ENCODE assay signal across 8 mouse cellular contexts in the genomic region with DNA sequence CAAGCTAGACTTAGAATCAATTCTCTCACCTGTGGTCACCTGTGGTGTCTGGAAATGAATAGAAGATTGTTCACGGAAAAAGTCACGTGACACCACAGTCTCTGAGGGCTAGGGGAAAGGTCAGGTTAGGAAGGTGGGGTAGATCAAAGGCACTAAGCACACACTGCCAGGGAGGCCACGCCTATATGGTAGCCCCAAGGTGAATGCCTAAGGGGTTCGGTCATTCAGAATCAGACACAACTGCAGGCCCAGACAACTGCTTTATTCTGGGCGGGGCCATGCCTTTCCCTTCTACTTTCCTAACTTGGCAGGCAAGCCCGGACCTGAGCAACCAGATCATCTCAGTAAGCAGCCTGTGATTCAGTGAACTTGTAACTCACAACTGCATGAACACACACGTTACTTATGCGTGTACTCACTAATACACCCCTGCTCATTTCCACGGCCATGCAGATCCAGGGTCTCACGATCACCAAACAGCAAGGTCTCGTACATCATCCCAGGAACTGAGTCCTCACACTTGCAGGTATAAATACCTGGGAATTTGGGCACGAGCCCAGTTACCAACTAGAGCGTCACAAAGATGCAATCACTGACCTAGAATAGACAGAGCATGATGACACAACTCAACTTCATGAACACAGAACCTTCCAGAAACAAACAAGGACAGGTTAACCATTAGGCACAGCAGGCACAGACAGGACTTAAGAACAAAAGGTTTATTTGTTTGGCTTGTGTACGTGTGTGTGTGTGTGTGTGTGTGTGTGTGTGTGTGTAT. TPM values are rescaled to one million over a fixed set of nuclear protein-coding genes. Genes with fewer than 3 reads are reported as not detected.
A peak's percentile ranks its signal among the peaks of the same experiment; 100 is the strongest.
DNase-seq lines count a peak whose midpoint lies in the region; ATAC-seq and TF ChIP-seq lines count a peak whose summit lies in the region.

No protein-coding gene starts in this region.

- H3K4me2 ChIP-seq in hindbrain, postnatal 0 days (ENCODE audit: low read depth, low read length): no peak overlapping the region
- no peak overlapping the region; the same call in 1 of the 2 replicates for H3K4me2 ChIP-seq in hindbrain, embryonic 16.5 days (ENCODE audit: low read length)
- H3K4me2 ChIP-seq in embryonic facial prominence, embryonic 13.5 days: peak overlapping the region; percentile 64

- no peaks in the 10 kb centered on the region for H3K9me3 ChIP-seq in hindbrain, postnatal 0 days (ENCODE audit: low read length)
- H3K9me3 ChIP-seq in hindbrain, embryonic 16.5 days (ENCODE audit: control insufficient read depth, low read length): no peaks in the 10 kb centered on the region
- no peaks in the 10 kb centered on the region for H3K9me3 ChIP-seq in ES-E14 (ENCODE audit: control insufficient read depth, insufficient read depth, low read depth, low read length)
- H3K9me3 ChIP-seq in embryonic facial prominence, embryonic 13.5 days: no peaks in the 10 kb centered on the region

- no peaks in the 10 kb centered on the region for H3K27me3 ChIP-seq in hindbrain, postnatal 0 days (ENCODE audit: insufficient read depth, low read length)
- no peaks in the 10 kb centered on the region for H3K27me3 ChIP-seq in hindbrain, embryonic 16.5 days (replicated peaks; ENCODE audit: control insufficient read depth, insufficient read depth, low read length)
- H3K27me3 ChIP-seq in embryonic facial prominence, embryonic 13.5 days: no peaks in the 10 kb centered on the region

- in situ Hi-C loops in ES-E14 (cut with MboI; ENCODE audit: low sequenced_read_pairs in 2 of 2, unreplicated experiment in 2 of 2): no loop called here

- no peak overlapping the region for H3K4me3 ChIP-seq in hindbrain, postnatal 0 days (ENCODE audit: low read length)
- H3K4me3 ChIP-seq in hindbrain, embryonic 16.5 days (ENCODE audit: low read length): no peak overlapping the region
- no peak overlapping the region for H3K4me3 ChIP-seq in ES-E14 (ENCODE audit: insufficient read depth in 1 of 2, low read depth in 1 of 2, low read length in 2 of 2, poor library complexity in 1 of 2, severe bottlenecking in 1 of 2)
- no peak overlapping the region for H3K4me3 ChIP-seq in embryonic facial prominence, embryonic 13.5 days

- no peak for ATAC-seq in hindbrain, postnatal 0 days
- ATAC-seq in hindbrain, embryonic 16.5 days: no peak
- ATAC-seq in embryonic facial prominence, embryonic 13.5 days (ENCODE audit: insufficient number of reproducible peaks, insufficient read depth, low FRiP score, low TSS enrichment, low read depth): no peak
- ATAC-seq in activated CD4-positive, CD25-positive, alpha-beta regulatory T cell, adult 4 months: no peak

- no peak for DNase-seq in hindbrain, postnatal 0 days (ENCODE audit: low spot score)
- DNase-seq in ES-E14 (ENCODE audit: low read depth, low spot score): peak; percentile 92
- DNase-seq in liver: peak; percentile 12
- DNase-seq in adrenal gland, postnatal 4 days (ENCODE audit: low spot score in 2 of 2): no peak
- no peak for DNase-seq in cerebellum, postnatal 4 days (ENCODE audit: low spot score in 2 of 2)

- peaks cover 21% of the 10 kb centered on the region; the same call in 1 of the 2 replicates for H3K36me3 ChIP-seq in hindbrain, postnatal 0 days (ENCODE audit: insufficient read depth, low read length)
- peaks cover 17% of the 10 kb centered on the region for H3K36me3 ChIP-seq in hindbrain, embryonic 16.5 days (ENCODE audit: control insufficient read depth, insufficient read depth, low read length)
- peaks cover 15% of the 10 kb centered on the region for H3K36me3 ChIP-seq in ES-E14 (ENCODE audit: control insufficient read depth, insufficient read depth, low read length, poor library complexity, severe bottlenecking)
- H3K36me3 ChIP-seq in embryonic facial prominence, embryonic 13.5 days: peaks cover 38% of the 10 kb centered on the region

- no peak for TF ChIP-seq CTCF in hindbrain, postnatal 0 days (IDR thresholded peaks at IDR 0.05; ENCODE audit: low read depth)

- H3K9ac ChIP-seq in hindbrain, postnatal 0 days (replicated peaks; ENCODE audit: low read length): no peak overlapping the region
- no peak overlapping the region for H3K9ac ChIP-seq in hindbrain, embryonic 16.5 days (ENCODE audit: low read depth, low read length)
- 0 out of 2 replicates have a peak overlapping the region, but pooled peaks have one; percentile 44 for H3K9ac ChIP-seq in ES-E14 (ENCODE audit: insufficient read depth, low read depth, low read length, poor library complexity, severe bottlenecking)
- peak overlapping the region; percentile 72; the same call in 1 of the 2 replicates for H3K9ac ChIP-seq in embryonic facial prominence, embryonic 13.5 days

- 81% methylated on average over 14 of the region's 14 CpGs for WGBS in hindbrain, postnatal 0 days
- 87% methylated on average over 14 of the region's 14 CpGs for WGBS in hindbrain, embryonic 16.5 days
- WGBS in embryonic facial prominence, embryonic 13.5 days: 72% methylated on average over 14 of the region's 14 CpGs

- peaks cover 6% of the 10 kb centered on the region; the same call in 1 of the 2 replicates for H3K4me1 ChIP-seq in hindbrain, postnatal 0 days (ENCODE audit: insufficient read depth, low read length)
- peaks cover 29% of the 10 kb centered on the region for H3K4me1 ChIP-seq in hindbrain, embryonic 16.5 days (ENCODE audit: control insufficient read depth, insufficient read depth, low read depth, low read length)
- peaks cover 0 to 18% of the 10 kb centered on the region in 2 experiments; a peak in 2 of 4 replicates for H3K4me1 ChIP-seq in ES-E14 (ENCODE audit: control insufficient read depth in 2 of 2, insufficient read depth in 2 of 2, low read length in 2 of 2, poor library complexity in 1 of 2)
- peaks cover 58% of the 10 kb centered on the region for H3K4me1 ChIP-seq in embryonic facial prominence, embryonic 13.5 days

- H3K27ac ChIP-seq in hindbrain, postnatal 0 days: peak overlapping the region; percentile 73; the same call in 1 of the 2 replicates
- H3K27ac ChIP-seq in hindbrain, embryonic 16.5 days (ENCODE audit: low read depth, low read length): no peak overlapping the region
- H3K27ac ChIP-seq in ES-E14 (ENCODE audit: insufficient read depth, low read depth, low read length, poor library complexity, severe bottlenecking): peak overlapping the region; percentile 77
- peak overlapping the region; percentile 83 for H3K27ac ChIP-seq in embryonic facial prominence, embryonic 13.5 days

TF ChIP-seq in ES-E14, 5 proteins besides CTCF, POLR2A, EP300 and RAD21 (continues in another document):
- TF ChIP-seq MAFK (IDR thresholded peaks at IDR 0.05; ENCODE audit: insufficient read depth, low read depth, low read length) (no peak), HCFC1 (IDR thresholded peaks at IDR 0.05; ENCODE audit: borderline replicate concordance, insufficient read depth, low read length) (no peak), ZNF384 (IDR thresholded peaks at IDR 0.05; ENCODE audit: low read depth, low read length) (no peak), CHD2 (IDR thresholded peaks at IDR 0.05; ENCODE audit: low read depth, low read length) (no peak)

RNA-seq across cellular contexts. Expression of gene Hyal1, which starts 1.0 kb away (rescaled TPM):
- total RNA-seq in hindbrain, postnatal 0 days (2014; rRNA removed): 3.4 and 7.7 TPM in 2 replicates
- 3.3 and 4.9 TPM in 2 replicates for polyA plus RNA-seq in hindbrain, postnatal 0 days (2015; fragmentation: Nextera tagmentation; extraction: Ambion mirVana)
- 6.4 and 8.3 TPM in 2 replicates for polyA plus RNA-seq in hindbrain, embryonic 16.5 days (2015; fragmentation: Nextera tagmentation; extraction: Ambion mirVana)
- 11.8 and 19.2 TPM in 2 replicates for total RNA-seq in ES-E14 (2012; rRNA removed)
- polyA plus RNA-seq in embryonic facial prominence, embryonic 13.5 days (2015; fragmentation: Nextera tagmentation; extraction: Ambion mirVana): 13.8 and 15.0 TPM in 2 replicates
- 1 to 10 TPM; 5.1 to 5.4 TPM for total RNA-seq in adrenal gland, postnatal 4 days (2021)
- polyA plus RNA-seq in activated CD4-positive, CD25-positive, alpha-beta regulatory T cell, adult 4 months (2017; shearing (Covaris generic)): 1 to 10 TPM; 4.1 to 4.3 TPM

RNA-seq across cellular contexts. Expression of gene Naa80, which starts 2.9 kb away (rescaled TPM):
- total RNA-seq in hindbrain, postnatal 0 days (2014; rRNA removed): 29.9 and 32.8 TPM in 2 replicates
- 17.8 and 19.4 TPM in 2 replicates for polyA plus RNA-seq in hindbrain, postnatal 0 days (2015; fragmentation: Nextera tagmentation; extraction: Ambion mirVana)
- 17.1 and 22.7 TPM in 2 replicates for polyA plus RNA-seq in hindbrain, embryonic 16.5 days (2015; fragmentation: Nextera tagmentation; extraction: Ambion mirVana)
- total RNA-seq in ES-E14 (2012; rRNA removed): 7.3 and 13.3 TPM in 2 replicates
- 21.8 and 22.5 TPM in 2 replicates for polyA plus RNA-seq in embryonic facial prominence, embryonic 13.5 days (2015; fragmentation: Nextera tagmentation; extraction: Ambion mirVana)
- total RNA-seq in adrenal gland, postnatal 4 days (2021): 10 to 100 TPM; 17.4 to 18.0 TPM
- polyA plus RNA-seq in activated CD4-positive, CD25-positive, alpha-beta regulatory T cell, adult 4 months (2017; shearing (Covaris generic)): 10 to 100 TPM; 16.6 to 21.7 TPM

RNA-seq across cellular contexts. Expression of gene Hyal3, which starts 4.8 kb away (rescaled TPM):
- 3.3 and 4.9 TPM in 2 replicates for total RNA-seq in hindbrain, postnatal 0 days (2014; rRNA removed)
- 1.7 and 1.9 TPM in 2 replicates for polyA plus RNA-seq in hindbrain, postnatal 0 days (2015; fragmentation: Nextera tagmentation; extraction: Ambion mirVana)
- polyA plus RNA-seq in hindbrain, embryonic 16.5 days (2015; fragmentation: Nextera tagmentation; extraction: Ambion mirVana): 2.7 and 2.9 TPM in 2 replicates
- total RNA-seq in ES-E14 (2012; rRNA removed): 0.54 and 1.2 TPM in 2 replicates
- polyA plus RNA-seq in embryonic facial prominence, embryonic 13.5 days (2015; fragmentation: Nextera tagmentation; extraction: Ambion mirVana): 1.6 and 2.8 TPM in 2 replicates
- 1 to 10 TPM; 2.7 to 2.9 TPM for total RNA-seq in adrenal gland, postnatal 4 days (2021)
- polyA plus RNA-seq in activated CD4-positive, CD25-positive, alpha-beta regulatory T cell, adult 4 months (2017; shearing (Covaris generic)): under 1 TPM; 0.25 to 0.90 TPM

RNA-seq across cellular contexts. Expression of gene Hyal2, which starts 8.0 kb away (rescaled TPM):
- 59.8 and 75.3 TPM in 2 replicates for total RNA-seq in hindbrain, postnatal 0 days (2014; rRNA removed)
- polyA plus RNA-seq in hindbrain, postnatal 0 days (2015; fragmentation: Nextera tagmentation; extraction: Ambion mirVana): 39.8 and 40.6 TPM in 2 replicates
- polyA plus RNA-seq in hindbrain, embryonic 16.5 days (2015; fragmentation: Nextera tagmentation; extraction: Ambion mirVana): 60.1 and 68.5 TPM in 2 replicates
- total RNA-seq in ES-E14 (2012; rRNA removed): 68.1 and 117 TPM in 2 replicates
- 118 TPM in 2 replicates for polyA plus RNA-seq in embryonic facial prominence, embryonic 13.5 days (2015; fragmentation: Nextera tagmentation; extraction: Ambion mirVana)
- total RNA-seq in adrenal gland, postnatal 4 days (2021): 10 to 100 TPM; 39.4 to 47.2 TPM
- 10 to 100 TPM; 10.2 to 12.8 TPM for polyA plus RNA-seq in activated CD4-positive, CD25-positive, alpha-beta regulatory T cell, adult 4 months (2017; shearing (Covaris generic))

RNA-seq across cellular contexts. Expression of gene Ifrd2, which starts 11.7 kb away (rescaled TPM):
- 7.6 and 10.9 TPM in 2 replicates for total RNA-seq in hindbrain, postnatal 0 days (2014; rRNA removed)
- 9.0 and 9.3 TPM in 2 replicates for polyA plus RNA-seq in hindbrain, postnatal 0 days (2015; fragmentation: Nextera tagmentation; extraction: Ambion mirVana)
- 13.5 and 16.9 TPM in 2 replicates for polyA plus RNA-seq in hindbrain, embryonic 16.5 days (2015; fragmentation: Nextera tagmentation; extraction: Ambion mirVana)
- total RNA-seq in ES-E14 (2012; rRNA removed): 66.6 and 82.7 TPM in 2 replicates
- polyA plus RNA-seq in embryonic facial prominence, embryonic 13.5 days (2015; fragmentation: Nextera tagmentation; extraction: Ambion mirVana): 39.3 and 54.2 TPM in 2 replicates
- 10 to 100 TPM; 40.9 to 41.4 TPM for total RNA-seq in adrenal gland, postnatal 4 days (2021)
- 10 to 100 TPM; 28.7 to 33.8 TPM for polyA plus RNA-seq in activated CD4-positive, CD25-positive, alpha-beta regulatory T cell, adult 4 months (2017; shearing (Covaris generic))

Comparison
In these comparisons a context has a peak if more than half of its experiments do, and no peak if none do; other contexts are left out.
1. DNase-seq: peak in ES-E14 (single experiment) and liver (single experiment); none in hindbrain, postnatal 0 days (single experiment), adrenal gland, postnatal 4 days (0 of 2) and cerebellum, postnatal 4 days (0 of 2).
2. H3K9ac ChIP-seq: peak in ES-E14 (single experiment) and embryonic facial prominence, embryonic 13.5 days (single experiment); none in hindbrain, postnatal 0 days (single experiment) and hindbrain, embryonic 16.5 days (single experiment).